Mouse (Mus musculus) hindbrain, embryonic 10.5 days (tissue): ENCODE results near the gene Trim27. TPM values are rescaled to one million over a fixed set of nuclear protein-coding genes. Genes with fewer than 3 reads are reported as not detected.

ENCODE experiments used
- DNase-seq: peaks from one replicate; pipeline ENCODE4 v3.0.0-alpha.2; 2017; ENCODE audit warnings: low spot score
- H3K27ac ChIP-seq: fragments of 300-500 bp; sonication (generic); 2 replicates; pipeline ENCODE4 v1.5.1; 2016; ENCODE audit warnings: mild to moderate bottlenecking, moderate library complexity
- H3K27me3 ChIP-seq: fragments of 300-500 bp; sonication (generic); 2 replicates; pipeline ENCODE4 v1.6.1; 2016; ENCODE audit warnings: mild to moderate bottlenecking; ENCODE audit not compliant: poor library complexity, insufficient read depth, severe bottlenecking
- H3K36me3 ChIP-seq: fragments of 300-500 bp; sonication (generic); 2 replicates; pipeline ENCODE4 v1.6.1; 2016; ENCODE audit warnings: mild to moderate bottlenecking, moderate library complexity
- H3K4me1 ChIP-seq: fragments of 300-500 bp; sonication (generic); replicated peaks from 2 replicates; pipeline ENCODE4 v1.6.1; 2016; ENCODE audit warnings: mild to moderate bottlenecking
- H3K4me3 ChIP-seq: fragments of 300-500 bp; sonication (generic); 2 replicates; pipeline ENCODE4 v1.5.1; 2016; ENCODE audit warnings: mild to moderate bottlenecking, moderate library complexity
- H3K9me3 ChIP-seq: fragments of 300-500 bp; sonication (generic); 2 replicates; pipeline ENCODE4 v1.6.1; 2016; ENCODE audit warnings: mild to moderate bottlenecking, moderate library complexity
- whole genome bisulfite sequencing: fragments of 180-500 bp; shearing (Covaris S2); methylation state at CpG from one replicate; pipeline ENCODE4 v1.1.7; 2016; 5-methylcytosine and 5-hydroxymethylcytosine counted together
- polyA plus RNA-seq: library from polyadenylated mRNA; unstranded; fragments of >200 nt; fragmentation: Nextera tagmentation; extraction: Ambion mirVana; gene quantifications from 2 replicates; pipeline ENCODE4 v1.2.1, GENCODE M21; 2016

The Trim27 gene
- polyA plus RNA-seq, 1 experiment from 2014 or later: 157 TPM

- H3K27ac ChIP-seq: no peak overlapping the region
- DNase-seq: peak; percentile 44
- 2% methylated on average over 8 of the region's 8 CpGs for WGBS
- H3K4me1 ChIP-seq: peaks cover 24% of the 10 kb centered on the region
- H3K4me3 ChIP-seq: peak overlapping the region; percentile 61
- no peaks in the 10 kb centered on the region for H3K36me3 ChIP-seq
- H3K9me3 ChIP-seq: no peaks in the 10 kb centered on the region
- no peaks in the 10 kb centered on the region for H3K27me3 ChIP-seq
Measured at GRCm38 (mm10) chr13:21167910-21168300, 11.3 kb upstream of the Trim27 start.

- Histone ChIP-seq H3K4me1 (peaks cover 30% of the 10 kb centered on the region), H3K27ac (no peak overlapping the region), H3K36me3 (no peaks in the 10 kb centered on the region), H3K27me3 (no peaks in the 10 kb centered on the region), H3K9me3 (no peaks in the 10 kb centered on the region), H3K4me3 (peak overlapping the region; percentile 61)
- WGBS: under 1% methylated on average over 16 of the region's 16 CpGs
- DNase-seq: peak; percentile 50
Measured at GRCm38 (mm10) chr13:21168371-21169011, 10.8 kb upstream of the Trim27 start.

GRCm38 (mm10) chr13:21169121-21169656 lies 10.1 kb upstream of the Trim27 start:
- H3K4me1 ChIP-seq: peaks cover 31% of the 10 kb centered on the region
- H3K27me3 ChIP-seq: no peaks in the 10 kb centered on the region
- DNase-seq: no peak
- no peaks in the 10 kb centered on the region for H3K36me3 ChIP-seq
- WGBS: 4% methylated on average over 14 of the region's 14 CpGs
- no peak overlapping the region for H3K27ac ChIP-seq
- H3K9me3 ChIP-seq: no peaks in the 10 kb centered on the region
- H3K4me3 ChIP-seq: peak overlapping the region; percentile 61

- Histone ChIP-seq H3K4me1 (peaks cover 31% of the 10 kb centered on the region), H3K9me3 (no peaks in the 10 kb centered on the region), H3K36me3 (no peaks in the 10 kb centered on the region), H3K27ac (0 out of 2 replicates have a peak overlapping the region, but pooled peaks have one; percentile 56), H3K4me3 (peak overlapping the region; percentile 61), H3K27me3 (no peaks in the 10 kb centered on the region)
- peak; percentile 83 for DNase-seq
- under 1% methylated on average over 39 of the region's 39 CpGs for WGBS
Measured at GRCm38 (mm10) chr13:21169657-21170430, 9.4 kb upstream of the Trim27 start.

GRCm38 (mm10) chr13:21170431-21171155 lies 8.7 kb upstream of the Trim27 start:
- peaks cover 31% of the 10 kb centered on the region for H3K4me1 ChIP-seq
- no peaks in the 10 kb centered on the region for H3K9me3 ChIP-seq
- WGBS: 32% methylated on average over 17 of the region's 17 CpGs
- no peak overlapping the region for H3K27ac ChIP-seq
- DNase-seq: no peak
- H3K4me3 ChIP-seq: peak overlapping the region; percentile 61
- no peaks in the 10 kb centered on the region for H3K27me3 ChIP-seq
- H3K36me3 ChIP-seq: no peaks in the 10 kb centered on the region

- Histone ChIP-seq H3K9me3 (no peaks in the 10 kb centered on the region), H3K4me3 (peak overlapping the region; percentile 61), H3K36me3 (no peaks in the 10 kb centered on the region), H3K27ac (no peak overlapping the region), H3K4me1 (peaks cover 31% of the 10 kb centered on the region), H3K27me3 (no peaks in the 10 kb centered on the region)
- peak; percentile 33 for DNase-seq
- 4% methylated on average over 15 of the region's 15 CpGs for WGBS
Measured at GRCm38 (mm10) chr13:21171156-21171530, 8.1 kb upstream of the Trim27 start.

GRCm38 (mm10) chr13:21171600-21172150 lies 7.6 kb upstream of the Trim27 start:
- peak; percentile 61 for DNase-seq
- under 1% methylated on average over 12 of the region's 12 CpGs for WGBS
- H3K36me3 ChIP-seq: no peaks in the 10 kb centered on the region
- peaks cover 31% of the 10 kb centered on the region for H3K4me1 ChIP-seq
- H3K27me3 ChIP-seq: no peaks in the 10 kb centered on the region
- H3K9me3 ChIP-seq: no peaks in the 10 kb centered on the region
- peak overlapping the region; percentile 42; the same call in 1 of the 2 replicates for H3K27ac ChIP-seq
- peak overlapping the region; percentile 61 for H3K4me3 ChIP-seq

GRCm38 (mm10) chr13:21172241-21173027 lies 6.8 kb upstream of the Trim27 start:
- H3K27me3 ChIP-seq: no peaks in the 10 kb centered on the region
- WGBS: under 1% methylated on average over 16 of the region's 16 CpGs
- no peaks in the 10 kb centered on the region for H3K36me3 ChIP-seq
- peak; percentile 81 for DNase-seq
- peak overlapping the region; percentile 61 for H3K4me3 ChIP-seq
- H3K4me1 ChIP-seq: peaks cover 31% of the 10 kb centered on the region
- H3K9me3 ChIP-seq: no peaks in the 10 kb centered on the region
- H3K27ac ChIP-seq: peak overlapping the region; percentile 13; the same call in 1 of the 2 replicates

- Histone ChIP-seq H3K27ac (peak overlapping the region; percentile 13; the same call in 1 of the 2 replicates), H3K27me3 (no peaks in the 10 kb centered on the region)
- WGBS: under 1% methylated on average over 11 of the region's 11 CpGs
Measured at GRCm38 (mm10) chr13:21173072-21173471, 6.2 kb upstream of the Trim27 start.

GRCm38 (mm10) chr13:21176733-21177132 lies 2.5 kb upstream of the Trim27 start:
- no peak overlapping the region for H3K4me3 ChIP-seq
- WGBS: 69% methylated on average over 11 of the region's 11 CpGs
- no peak for DNase-seq
- peaks cover 28% of the 10 kb centered on the region for H3K4me1 ChIP-seq
- H3K27me3 ChIP-seq: no peaks in the 10 kb centered on the region
- no peaks in the 10 kb centered on the region for H3K9me3 ChIP-seq
- no peak overlapping the region for H3K27ac ChIP-seq
- peaks cover 1% of the 10 kb centered on the region; the same call in 1 of the 2 replicates for H3K36me3 ChIP-seq

More at GRCm38 (mm10) chr13:21173072-21173471, 6.2 kb upstream of the Trim27 start:
- peak; percentile 72 for DNase-seq
- H3K9me3 ChIP-seq: no peaks in the 10 kb centered on the region
- peaks cover 31% of the 10 kb centered on the region for H3K4me1 ChIP-seq
- no peaks in the 10 kb centered on the region for H3K36me3 ChIP-seq
- H3K4me3 ChIP-seq: peak overlapping the region; percentile 61

- no peak for DNase-seq
- H3K36me3 ChIP-seq: peaks cover 10% of the 10 kb centered on the region
- peaks cover 34% of the 10 kb centered on the region for H3K4me1 ChIP-seq
- H3K9me3 ChIP-seq: no peaks in the 10 kb centered on the region
- no peak overlapping the region for H3K4me3 ChIP-seq
- WGBS: 68% methylated on average over 5 of the region's 5 CpGs
- H3K27me3 ChIP-seq: no peaks in the 10 kb centered on the region
- no peak overlapping the region for H3K27ac ChIP-seq
Measured at GRCm38 (mm10) chr13:21177657-21178056, 1.6 kb upstream of the Trim27 start.
